Mouse (Mus musculus): ENCODE measurements at regions not wholly inside any gene's neighbourhood (a gene's known extent, or its start where the extent isn't known, plus 50 kb on each side); places are given as distances from the start of the nearest gene placed in this dataset.

GRCm38 (mm10) chr15:13859193-13859592 lies 685.7 kb upstream of the Cdh6 start:
- DNase-seq = peak; percentile 7

- no peak for DNase-seq
Measured at GRCm38 (mm10) chr15:13854095-13854836, 680.8 kb upstream of the Cdh6 start.
